Comparison of ENCODE assay signal across 8 mouse cellular contexts in genomic region chr4:43045659-43046302, GRCm38 (mm10). TPM values are rescaled to one million over a fixed set of nuclear protein-coding genes. Genes with fewer than 3 reads are reported as not detected.
DNase-seq lines count a peak whose midpoint lies in the region; ATAC-seq lines count a peak whose summit lies in the region.

Gene Fam214b (minus strand): TSS chr4:43046220.

- H3K4me1 ChIP-seq in hindbrain, embryonic 12.5 days = peaks cover 36% of the 10 kb centered on the region

- under 1% methylated on average over 33 of the region's 33 CpGs for WGBS in hindbrain, embryonic 12.5 days

- peak within 1 kb of the TSS; percentile 55 for H3K4me3 ChIP-seq in hindbrain, embryonic 12.5 days

- no peaks in the 10 kb centered on the region for H3K36me3 ChIP-seq in hindbrain, embryonic 12.5 days

- H3K27me3 ChIP-seq in hindbrain, embryonic 12.5 days = no peaks in the 10 kb centered on the region

- H3K9me3 ChIP-seq in hindbrain, embryonic 12.5 days (replicated peaks) = no peaks in the 10 kb centered on the region

- DNase-seq in NIH3T3 (ENCODE audit: low read depth) = peak; percentile 97
- peak; percentile 99 for DNase-seq in cerebellum, postnatal 10 days
- peak; percentile 94 to 96 for DNase-seq in frontal cortex, postnatal 10 days (ENCODE audit: low spot score in 2 of 2)
- peak; percentile 91 to 98 for DNase-seq in layer of hippocampus, postnatal 14 days (ENCODE audit: low spot score in 2 of 2)
- DNase-seq in lung, postnatal 14 days = peak; percentile 99
- peak; percentile 85 for DNase-seq in retina, adult 2 months (ENCODE audit: low read depth, low spot score)
- peak; percentile 80 to 82 for DNase-seq in thymus, postnatal 36 days

- peak; percentile 83 for ATAC-seq in hindbrain, embryonic 12.5 days (ENCODE audit: low FRiP score)

- H3K4me2 ChIP-seq in hindbrain, embryonic 12.5 days (replicated peaks) = peak within 1 kb of the TSS; percentile 71

- peak within 1 kb of the TSS; percentile 75 for H3K9ac ChIP-seq in hindbrain, embryonic 12.5 days

- peak within 1 kb of the TSS; percentile 96 for H3K27ac ChIP-seq in hindbrain, embryonic 12.5 days

RNA-seq across cellular contexts. Expression of gene Fam214b, which starts in this region (rescaled TPM):
- polyA plus RNA-seq in hindbrain, embryonic 12.5 days (2016; fragmentation: Nextera tagmentation; extraction: Ambion mirVana) = 36.2 and 36.6 TPM in 2 replicates
- 10 to 100 TPM; 35.0 to 40.2 TPM for total RNA-seq in layer of hippocampus, postnatal 14 days (2021)

Comparison
In these comparisons a context has a peak if more than half of its experiments do, and no peak if none do; other contexts are left out.
1. Peak in every context shown above with its lines: DNase-seq, ATAC-seq, H3K4me3 ChIP-seq and H3K27ac ChIP-seq.